Mouse (Mus musculus) forebrain, embryonic 15.5 days (tissue): Measurements from ENCODE around the gene Ubtd2. TPM values are rescaled to one million over a fixed set of nuclear protein-coding genes. Genes with fewer than 3 reads are reported as not detected.
A peak's percentile ranks its signal among the peaks of the same experiment; 100 is the strongest.

Experiments
- ATAC-seq: fragments of 200-750 bp; cut with Nextera tagmentation; replicated peaks from 2 replicates; pipeline ENCODE4 v1.8.0; 2017; ENCODE audit warnings: mild to moderate bottlenecking, moderate TSS enrichment, moderate library complexity
- H3K27ac ChIP-seq: fragments of 300-500 bp; sonication (generic); replicated peaks from 2 replicates; pipeline ENCODE4 v1.5.1; 2015; ENCODE audit warnings: mild to moderate bottlenecking, inconsistent platforms
- H3K27me3 ChIP-seq: fragments of 300-500 bp; sonication (generic); 2 replicates; pipeline ENCODE4 v1.6.1; 2015; ENCODE audit warnings: inconsistent platforms
- H3K36me3 ChIP-seq: fragments of 300-500 bp; sonication (generic); 2 replicates; pipeline ENCODE4 v1.6.1; 2015; ENCODE audit warnings: mild to moderate bottlenecking, inconsistent platforms
- H3K4me1 ChIP-seq: fragments of 300-500 bp; sonication (generic); 2 replicates; pipeline ENCODE4 v1.6.1; 2015; ENCODE audit warnings: inconsistent platforms
- H3K4me2 ChIP-seq: fragments of 300-500 bp; sonication (generic); replicated peaks from 2 replicates; pipeline ENCODE4 v1.6.1; 2015; ENCODE audit warnings: mild to moderate bottlenecking, inconsistent platforms
- H3K4me3 ChIP-seq: fragments of 300-500 bp; sonication (generic); 2 replicates; pipeline ENCODE4 v1.5.1; 2015; ENCODE audit warnings: mild to moderate bottlenecking, inconsistent platforms
- H3K9ac ChIP-seq: fragments of 300-500 bp; sonication (generic); replicated peaks from 2 replicates; pipeline ENCODE4 v1.6.1; 2015; ENCODE audit warnings: mild to moderate bottlenecking, inconsistent platforms
- H3K9me3 ChIP-seq: fragments of 300-500 bp; sonication (generic); 2 replicates; pipeline ENCODE4 v1.6.1; 2016; ENCODE audit warnings: inconsistent platforms
- WGBS: fragments of 180-500 bp; shearing (Covaris S2); methylation state at CpG from one replicate; pipeline ENCODE4 v1.1.7; 2015; ENCODE audit warnings: mixed read lengths; 5-methylcytosine and 5-hydroxymethylcytosine counted together
- polyA plus RNA-seq: library from polyadenylated mRNA; unstranded; fragments of >200 nt; fragmentation: Nextera tagmentation; extraction: Ambion mirVana; gene quantifications from 2 replicates; pipeline ENCODE4 v1.2.1, GENCODE M21; 2015

The Ubtd2 gene
- polyA plus RNA-seq, 1 experiment from 2014 or later = 65.0 TPM

- Histone ChIP-seq H3K9me3 (no peaks in the 10 kb centered on the region), H3K27me3 (no peaks in the 10 kb centered on the region), H3K27ac (no peak within 1 kb of the TSS), H3K4me1 (peaks cover 22% of the 10 kb centered on the region), H3K36me3 (no peaks in the 10 kb centered on the region), H3K4me2 (peak within 1 kb of the TSS; percentile 96), H3K9ac (peak within 1 kb of the TSS; percentile 57), H3K4me3 (peak within 1 kb of the TSS; percentile 71)
- 7% methylated on average over 33 of the region's 33 CpGs for WGBS
- ATAC-seq = peak; percentile 11; the same call in 1 of the 2 replicates
Measured at GRCm38 (mm10) chr11:32531871-32532764, 76.9 kb downstream of the Ubtd2 start, which contains the start of gene Efcab9. Gene Efcab9 (minus strand): TSS chr11:32532081.

- H3K27me3 ChIP-seq = no peaks in the 10 kb centered on the region
- H3K4me2 ChIP-seq = peak within 1 kb of the TSS; percentile 96
- peak within 1 kb of the TSS; percentile 71 for H3K4me3 ChIP-seq
- peaks cover 28% of the 10 kb centered on the region for H3K4me1 ChIP-seq
- under 1% methylated on average over 71 of the region's 82 CpGs for WGBS
- peak; percentile 94 for ATAC-seq
- no peak within 1 kb of the TSS for H3K27ac ChIP-seq
- no peaks in the 10 kb centered on the region for H3K9me3 ChIP-seq
- H3K9ac ChIP-seq = peak within 1 kb of the TSS; percentile 57
- H3K36me3 ChIP-seq = no peaks in the 10 kb centered on the region
Measured at GRCm38 (mm10) chr11:32532765-32533481, 77.8 kb downstream of the Ubtd2 start, which contains the start of gene Stk10. Gene Stk10 (plus strand): TSS chr11:32533305.

DNA sequence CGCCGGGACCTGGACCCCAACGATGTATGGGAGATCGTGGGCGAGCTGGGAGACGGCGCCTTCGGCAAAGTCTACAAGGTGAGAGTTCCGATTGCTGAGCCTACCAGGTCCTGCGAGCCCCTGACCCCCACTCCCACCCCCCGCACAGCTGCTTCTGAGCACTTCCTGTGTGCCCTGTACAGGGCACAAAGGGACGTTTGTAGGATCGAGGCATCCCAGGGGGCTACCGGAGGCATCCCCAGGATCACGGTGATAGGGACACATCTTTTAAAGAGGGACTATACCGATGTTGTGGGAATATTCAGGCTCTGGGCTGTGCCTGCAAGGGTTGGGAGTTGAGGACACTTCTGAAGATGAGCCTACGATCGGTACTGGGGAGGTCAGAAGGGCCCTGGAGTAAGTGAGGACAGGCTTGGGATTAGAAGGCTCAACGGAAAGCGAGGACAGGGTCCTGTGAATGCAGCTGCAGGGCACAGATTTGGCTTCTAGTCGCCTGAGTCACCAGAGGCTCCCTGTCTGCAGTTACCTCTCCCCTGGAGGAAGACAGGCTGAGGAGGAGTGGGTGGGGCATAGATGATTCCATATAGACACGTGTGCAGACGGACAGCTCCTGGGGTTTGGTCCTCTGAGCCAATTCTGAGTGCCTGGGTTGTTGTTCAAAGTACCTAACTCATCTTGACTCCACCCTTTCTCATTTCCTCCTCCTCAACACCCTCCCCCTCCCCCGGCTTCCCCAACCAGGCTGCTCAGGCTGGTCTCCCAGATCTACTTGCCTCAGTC, 78.5 kb downstream of the Ubtd2 start:
- ATAC-seq = peak; percentile 35
- peak overlapping the region; percentile 96 for H3K4me2 ChIP-seq
- H3K4me3 ChIP-seq = peak overlapping the region; percentile 71
- no peak overlapping the region for H3K27ac ChIP-seq
- peaks cover 28% of the 10 kb centered on the region for H3K4me1 ChIP-seq
- H3K27me3 ChIP-seq = no peaks in the 10 kb centered on the region
- WGBS = 2% methylated on average over 24 of the region's 24 CpGs
- no peaks in the 10 kb centered on the region for H3K9me3 ChIP-seq
- peak overlapping the region; percentile 57 for H3K9ac ChIP-seq
- no peaks in the 10 kb centered on the region for H3K36me3 ChIP-seq

DNA sequence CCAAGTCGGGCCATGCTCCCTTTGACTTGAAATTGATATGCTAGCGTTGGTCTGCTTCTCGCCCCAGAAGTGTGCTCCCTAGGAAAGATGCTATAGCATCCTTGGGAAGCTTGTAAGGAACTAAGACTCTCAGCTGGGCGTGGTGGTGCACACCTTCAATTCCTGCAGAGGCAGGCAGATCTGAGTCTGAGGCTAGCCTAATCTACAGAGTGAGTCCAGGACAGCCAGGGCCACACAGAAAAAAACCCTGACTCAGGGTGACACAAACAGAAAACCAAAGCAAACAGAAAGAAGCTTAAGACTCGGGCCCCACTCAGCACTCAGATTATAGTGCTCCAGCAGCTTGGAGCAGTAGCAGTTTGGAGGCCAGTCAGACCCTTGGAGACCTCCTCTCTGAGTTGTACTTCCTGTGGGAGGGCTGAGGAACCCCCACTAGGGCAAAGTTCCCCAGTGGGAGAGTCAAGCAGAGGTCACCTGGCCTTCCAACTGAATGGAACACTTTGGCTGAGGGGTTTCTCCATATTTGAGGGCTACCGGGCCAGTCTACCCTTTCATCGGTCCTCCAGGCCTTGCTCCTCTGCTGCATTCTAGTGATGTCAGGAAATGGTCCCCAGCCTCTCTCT, 79.4 kb downstream of the Ubtd2 start:
- no peaks in the 10 kb centered on the region for H3K36me3 ChIP-seq
- H3K27me3 ChIP-seq = no peaks in the 10 kb centered on the region
- no peak overlapping the region for H3K9ac ChIP-seq
- no peak overlapping the region for H3K4me2 ChIP-seq
- H3K4me3 ChIP-seq = no peak overlapping the region
- H3K4me1 ChIP-seq = peaks cover 28% of the 10 kb centered on the region
- no peak overlapping the region for H3K27ac ChIP-seq
- ATAC-seq = no peak
- no peaks in the 10 kb centered on the region for H3K9me3 ChIP-seq
- 76% methylated on average over 7 of the region's 7 CpGs for WGBS

DNA sequence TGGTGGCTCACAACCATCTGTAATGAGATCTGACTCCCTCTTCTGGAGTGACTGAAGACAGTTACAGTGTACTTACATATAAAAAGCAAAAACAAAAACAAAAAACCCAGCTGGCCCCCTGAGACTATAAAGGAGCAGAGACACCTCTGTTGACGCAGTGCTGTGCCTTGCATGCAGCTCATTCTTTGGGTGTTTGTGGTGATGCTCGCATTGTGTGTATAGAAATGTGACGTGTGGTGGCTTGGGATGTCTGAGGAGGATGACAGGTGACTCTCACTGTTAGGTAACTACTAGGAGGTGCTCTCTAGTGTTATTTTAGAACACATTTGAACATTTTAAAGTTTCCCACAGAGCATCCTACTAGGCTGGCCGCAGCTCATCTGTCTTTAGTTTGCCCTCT, 80.5 kb downstream of the Ubtd2 start:
- no peak overlapping the region for H3K4me3 ChIP-seq
- H3K36me3 ChIP-seq = no peaks in the 10 kb centered on the region
- H3K27ac ChIP-seq = no peak overlapping the region
- no peaks in the 10 kb centered on the region for H3K27me3 ChIP-seq
- H3K4me2 ChIP-seq = no peak overlapping the region
- H3K9ac ChIP-seq = no peak overlapping the region
- H3K4me1 ChIP-seq = peaks cover 28% of the 10 kb centered on the region
- WGBS = 95% methylated on average over 4 of the region's 4 CpGs
- ATAC-seq = no peak
- no peaks in the 10 kb centered on the region for H3K9me3 ChIP-seq

DNA sequence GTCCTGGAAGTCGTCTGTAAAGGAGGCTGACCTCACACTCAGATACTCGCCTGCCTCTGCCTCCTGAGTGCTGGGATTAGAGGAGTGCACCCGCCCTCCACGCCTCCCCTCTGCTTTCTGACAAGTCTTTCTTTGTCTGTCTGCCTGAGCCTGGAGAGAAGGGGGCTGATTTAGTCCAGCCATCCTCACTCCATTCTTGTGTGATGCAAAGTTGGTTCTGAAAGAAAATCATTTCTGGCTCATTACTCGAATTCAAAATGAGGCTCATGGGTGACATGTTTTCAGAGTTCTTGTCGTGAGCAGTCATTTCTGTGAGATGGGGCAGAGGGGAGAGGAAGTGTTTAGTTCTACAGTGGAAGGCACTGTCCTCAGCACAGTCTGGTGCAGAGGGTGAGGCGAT, 81.8 kb downstream of the Ubtd2 start:
- Histone ChIP-seq H3K9me3 (no peaks in the 10 kb centered on the region), H3K36me3 (no peaks in the 10 kb centered on the region), H3K27me3 (no peaks in the 10 kb centered on the region), H3K4me2 (no peak overlapping the region), H3K27ac (no peak overlapping the region), H3K4me3 (no peak overlapping the region), H3K9ac (no peak overlapping the region), H3K4me1 (peaks cover 25% of the 10 kb centered on the region)
- WGBS = 7% methylated on average over 7 of the region's 7 CpGs
- ATAC-seq = no peak

DNA sequence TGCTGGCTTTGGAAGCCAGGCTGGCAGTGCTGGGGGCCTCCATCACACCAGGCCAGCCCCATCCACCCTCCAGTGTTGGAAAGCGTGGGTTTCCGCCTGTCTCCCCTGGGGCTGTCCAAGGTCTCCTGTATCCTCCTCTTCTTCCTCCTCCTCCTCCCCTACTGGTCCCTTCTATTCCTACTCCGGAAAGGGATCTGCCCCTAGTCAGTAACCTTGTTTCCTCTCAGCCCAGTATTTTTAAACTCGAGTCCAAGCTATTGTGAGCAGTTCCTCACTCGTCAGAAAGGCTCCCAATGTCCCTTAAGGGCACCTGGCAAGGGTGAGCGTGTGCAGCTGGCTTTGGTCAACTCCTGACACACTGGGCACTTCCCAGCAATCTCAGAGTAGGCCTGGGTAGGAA, 83.3 kb downstream of the Ubtd2 start:
- Histone ChIP-seq H3K9ac (no peak overlapping the region), H3K27ac (no peak overlapping the region), H3K4me3 (no peak overlapping the region), H3K4me2 (no peak overlapping the region), H3K27me3 (no peaks in the 10 kb centered on the region), H3K4me1 (peaks cover 19% of the 10 kb centered on the region), H3K9me3 (no peaks in the 10 kb centered on the region), H3K36me3 (no peaks in the 10 kb centered on the region)
- 72% methylated on average over 6 of the region's 6 CpGs for WGBS
- no peak for ATAC-seq

GRCm38 (mm10) chr11:32538846-32539245, 83.7 kb downstream of the Ubtd2 start:
- Histone ChIP-seq H3K27ac (no peak overlapping the region), H3K4me3 (no peak overlapping the region), H3K4me1 (peaks cover 15% of the 10 kb centered on the region), H3K9ac (no peak overlapping the region), H3K4me2 (no peak overlapping the region), H3K36me3 (no peaks in the 10 kb centered on the region), H3K9me3 (no peaks in the 10 kb centered on the region), H3K27me3 (no peaks in the 10 kb centered on the region)
- WGBS = 93% methylated on average over 4 of the region's 4 CpGs
- ATAC-seq = no peak

- H3K9ac ChIP-seq = no peak overlapping the region
Measured at GRCm38 (mm10) chr11:32539717-32540116, 84.5 kb downstream of the Ubtd2 start.

DNA sequence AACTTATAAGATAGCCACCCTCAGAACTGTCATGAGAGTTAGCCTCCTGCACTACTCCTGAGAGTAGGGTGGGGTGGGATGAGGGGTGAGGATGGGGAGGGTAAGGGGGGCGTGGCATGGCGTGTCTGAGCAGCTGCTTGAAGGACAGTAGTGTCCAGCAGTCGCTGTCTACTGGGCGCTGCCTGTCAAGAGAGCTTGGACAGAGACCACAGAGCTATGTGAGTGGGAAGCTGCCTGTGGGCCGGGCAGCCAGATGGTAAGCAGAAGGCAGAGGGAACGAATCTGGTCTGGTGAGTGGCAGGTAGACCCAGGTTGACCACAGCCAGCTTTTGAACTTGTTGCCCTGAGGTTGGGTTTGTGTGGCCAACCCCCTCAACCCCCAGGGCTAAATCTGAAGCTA, 85.3 kb downstream of the Ubtd2 start:
- Histone ChIP-seq H3K36me3 (no peaks in the 10 kb centered on the region), H3K27me3 (no peaks in the 10 kb centered on the region), H3K9me3 (no peaks in the 10 kb centered on the region), H3K9ac (no peak overlapping the region), H3K27ac (no peak overlapping the region), H3K4me1 (peaks cover 6% of the 10 kb centered on the region; the same call in 1 of the 2 replicates), H3K4me2 (no peak overlapping the region), H3K4me3 (no peak overlapping the region)
- 87% methylated on average over 6 of the region's 6 CpGs for WGBS
- no peak for ATAC-seq

More at GRCm38 (mm10) chr11:32539717-32540116, 84.5 kb downstream of the Ubtd2 start:
- Histone ChIP-seq H3K27ac (no peak overlapping the region), H3K27me3 (no peaks in the 10 kb centered on the region), H3K4me1 (peaks cover 8% of the 10 kb centered on the region; the same call in 1 of the 2 replicates), H3K4me2 (no peak overlapping the region), H3K9me3 (no peaks in the 10 kb centered on the region), H3K36me3 (no peaks in the 10 kb centered on the region), H3K4me3 (no peak overlapping the region)
- no peak for ATAC-seq
- WGBS = 89% methylated on average over 7 of the region's 7 CpGs

GRCm38 (mm10) chr11:32542181-32542580, 87.0 kb downstream of the Ubtd2 start:
- no peak overlapping the region for H3K9ac ChIP-seq
- H3K27ac ChIP-seq = no peak overlapping the region
- WGBS = 93% methylated on average over 4 of the region's 4 CpGs
- ATAC-seq = no peak
- no peak overlapping the region for H3K4me3 ChIP-seq
- no peak overlapping the region for H3K4me2 ChIP-seq
- H3K9me3 ChIP-seq = no peaks in the 10 kb centered on the region
- peaks cover 13% of the 10 kb centered on the region for H3K4me1 ChIP-seq
- H3K36me3 ChIP-seq = no peaks in the 10 kb centered on the region
- no peaks in the 10 kb centered on the region for H3K27me3 ChIP-seq
